Mouse (Mus musculus) midbrain, postnatal 0 days (tissue): ENCODE measurements around the gene Smco2. TPM values are rescaled to one million over a fixed set of nuclear protein-coding genes. Genes with fewer than 3 reads are reported as not detected.

Experiments used
- ATAC-seq: fragments of 200-750 bp; cut with Nextera tagmentation; 2 replicates; pipeline ENCODE4 v1.8.0; 2017; ENCODE audit warnings: moderate number of reproducible peaks, mild to moderate bottlenecking, moderate TSS enrichment, moderate library complexity; ENCODE audit not compliant: low FRiP score
- DNase-seq: peaks from one replicate; pipeline ENCODE4 v3.0.0-alpha.2; 2015; ENCODE audit warnings: low spot score
- H3K27ac ChIP-seq: fragments of 300-500 bp; sonication (generic); 2 replicates; pipeline ENCODE4 v1.5.1; 2014; ENCODE audit warnings: low read depth, mild to moderate bottlenecking, low read length, mixed read lengths
- H3K27me3 ChIP-seq: fragments of 300-500 bp; sonication (generic); 2 replicates; pipeline ENCODE4 v1.6.1; 2014; ENCODE audit warnings: low read length, control low read depth, mixed read lengths; ENCODE audit not compliant: insufficient read depth
- H3K36me3 ChIP-seq: fragments of 300-500 bp; sonication (generic); 2 replicates; pipeline ENCODE4 v1.6.1; 2014; ENCODE audit warnings: low read length, control low read depth, mixed read lengths; ENCODE audit not compliant: insufficient read depth
- H3K4me1 ChIP-seq: fragments of 300-500 bp; sonication (generic); 2 replicates; pipeline ENCODE4 v1.6.1; 2014; ENCODE audit warnings: mild to moderate bottlenecking, control low read depth, antibody characterized with exemption, low read length, mixed read lengths; ENCODE audit not compliant: insufficient read depth
- H3K4me2 ChIP-seq: fragments of 300-500 bp; sonication (generic); 2 replicates; pipeline ENCODE4 v1.6.1; 2014; ENCODE audit warnings: low read depth, mild to moderate bottlenecking, low read length, mixed read lengths; ENCODE audit not compliant: poor library complexity, severe bottlenecking
- H3K4me3 ChIP-seq: fragments of 300-500 bp; sonication (generic); 2 replicates; pipeline ENCODE4 v1.5.1; 2014; ENCODE audit warnings: low read depth, mild to moderate bottlenecking, low read length, moderate library complexity
- H3K9ac ChIP-seq: fragments of 300-500 bp; sonication (generic); replicated peaks from 2 replicates; pipeline ENCODE4 v1.6.1; 2014; ENCODE audit warnings: mild to moderate bottlenecking, low read length, moderate library complexity, mixed read lengths; ENCODE audit not compliant: poor library complexity, severe bottlenecking
- H3K9me3 ChIP-seq: fragments of 300-500 bp; sonication (generic); 2 replicates; pipeline ENCODE4 v1.6.1; 2016; ENCODE audit warnings: low read length, control low read depth
- CTCF ChIP-seq: IDR thresholded peaks from 2 replicates; pipeline ENCODE4 v1.5.1; 2016; ENCODE audit warnings: antibody characterized with exemption, mild to moderate bottlenecking
- WGBS: fragments of 180-500 bp; shearing (Covaris S2); extraction: QIAGEN DNeasy Blood & Tissue Kit; methylation state at CpG from one replicate; pipeline ENCODE4 v1.1.7; 2014; 5-methylcytosine and 5-hydroxymethylcytosine counted together
- polyA plus RNA-seq: library from polyadenylated mRNA; unstranded; fragments of >200 nt; fragmentation: Nextera tagmentation; extraction: Ambion mirVana; gene quantifications from 2 replicates; pipeline ENCODE4 v1.2.1, GENCODE M21; 2015
- total RNA-seq: library from RNA; depleted of rRNA; stranded (reverse); fragments of >200 nt; gene quantifications from 2 replicates; pipeline ENCODE4 v1.2.3, GENCODE M21; 2014

Smco2 gene
- total and polyA plus RNA-seq, 2 experiments from 2014 or later: not detected

DNA sequence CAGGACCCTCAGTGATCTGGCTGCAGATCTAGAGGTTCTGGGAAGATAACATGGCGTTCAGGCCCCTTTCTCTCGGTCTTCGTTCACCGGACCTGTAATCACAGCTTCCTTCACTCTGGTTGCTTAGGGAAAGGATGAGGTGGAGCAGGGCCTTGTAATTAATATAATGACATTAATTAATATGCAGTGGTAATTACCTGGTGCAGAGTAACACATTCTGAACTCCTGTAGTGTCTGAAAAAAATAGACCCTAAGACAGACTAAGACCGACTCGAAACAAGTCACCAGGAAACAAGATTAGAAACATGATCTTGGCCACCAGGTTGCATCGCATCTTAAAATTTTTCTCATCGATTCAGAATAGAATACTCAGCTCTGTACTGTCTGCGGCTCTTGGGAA, 30.0 kb downstream of the Smco2 start:
- TF ChIP-seq CTCF: no peak
- no peaks in the 10 kb centered on the region for H3K4me1 ChIP-seq
- ATAC-seq: no peak
- H3K36me3 ChIP-seq: no peaks in the 10 kb centered on the region
- WGBS: 86% methylated on average over 9 of the region's 9 CpGs
- H3K27me3 ChIP-seq: no peaks in the 10 kb centered on the region
- H3K27ac ChIP-seq: no peak overlapping the region
- H3K9me3 ChIP-seq: no peaks in the 10 kb centered on the region
- H3K4me2 ChIP-seq: no peak overlapping the region
- no peak overlapping the region for H3K9ac ChIP-seq
- DNase-seq: no peak
- no peak overlapping the region for H3K4me3 ChIP-seq

DNA sequence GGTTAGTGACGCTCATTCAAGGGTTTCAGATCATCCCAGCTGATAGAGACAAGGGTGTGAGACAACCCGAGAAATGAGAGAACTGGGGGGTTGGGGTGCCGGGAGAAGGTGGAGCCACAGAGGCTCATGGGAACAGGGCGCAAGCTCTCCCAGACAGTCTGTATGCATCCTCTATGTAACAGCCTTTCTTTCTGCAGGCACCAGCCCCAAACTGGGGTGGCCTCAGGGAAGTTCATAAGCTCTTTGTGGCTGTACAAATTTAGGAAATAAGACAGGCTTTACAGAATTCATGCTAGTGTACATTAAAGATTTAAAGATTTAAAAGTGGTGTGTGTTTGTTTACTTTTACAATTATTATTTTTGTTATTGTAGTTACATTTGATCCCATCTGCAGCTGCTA, 30.4 kb downstream of the Smco2 start:
- H3K9me3 ChIP-seq: no peaks in the 10 kb centered on the region
- H3K4me1 ChIP-seq: no peaks in the 10 kb centered on the region
- ATAC-seq (no peak), DNase-seq (no peak)
- H3K4me2 ChIP-seq: no peak overlapping the region
- no peaks in the 10 kb centered on the region for H3K27me3 ChIP-seq
- no peak overlapping the region for H3K9ac ChIP-seq
- no peak for TF ChIP-seq CTCF
- 81% methylated on average over 4 of the region's 4 CpGs for WGBS
- H3K36me3 ChIP-seq: no peaks in the 10 kb centered on the region
- no peak overlapping the region for H3K4me3 ChIP-seq
- H3K27ac ChIP-seq: no peak overlapping the region

DNA sequence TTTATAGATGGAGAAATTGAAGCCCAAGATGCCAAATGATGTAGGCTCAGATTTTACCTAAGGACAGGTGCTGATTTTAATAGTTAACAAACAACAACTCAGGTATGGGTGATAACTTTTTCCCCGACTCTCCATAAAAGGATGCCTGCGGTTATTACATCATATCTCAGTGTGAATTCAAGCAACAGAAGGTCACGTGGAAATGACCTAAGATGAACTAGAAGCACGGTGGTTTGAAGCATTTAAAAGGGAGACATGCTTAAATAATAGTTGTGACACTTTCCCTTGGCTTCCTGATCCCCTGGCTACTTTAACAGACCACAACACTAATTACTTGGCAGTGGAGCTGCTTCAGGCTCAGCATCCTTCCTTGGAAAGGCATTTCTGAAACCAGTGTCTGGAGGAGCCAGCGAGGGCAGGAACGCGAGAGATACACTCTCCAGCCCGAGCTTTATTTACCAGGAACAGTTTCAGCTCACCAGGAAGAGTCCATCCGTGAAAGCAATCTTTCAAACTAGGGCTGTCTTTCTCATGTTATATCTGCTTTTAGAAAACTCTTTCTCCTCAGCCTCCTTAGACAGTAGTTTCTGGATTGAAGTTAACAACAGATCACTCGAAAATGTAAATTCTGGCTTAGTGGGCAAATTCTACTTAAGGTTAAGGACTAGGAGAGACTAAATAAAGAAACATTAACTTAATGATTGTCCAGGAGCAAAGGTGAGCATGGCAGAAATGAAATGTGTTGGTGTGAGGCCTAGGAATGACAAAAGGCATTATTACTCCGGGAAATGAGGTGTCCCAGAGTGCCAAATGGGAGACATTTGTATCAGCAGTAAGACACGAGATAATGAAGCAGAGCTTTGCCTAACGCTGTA, 32.2 kb downstream of the Smco2 start:
- WGBS: 74% methylated on average over 13 of the region's 13 CpGs
- DNase-seq: no peak

DNA sequence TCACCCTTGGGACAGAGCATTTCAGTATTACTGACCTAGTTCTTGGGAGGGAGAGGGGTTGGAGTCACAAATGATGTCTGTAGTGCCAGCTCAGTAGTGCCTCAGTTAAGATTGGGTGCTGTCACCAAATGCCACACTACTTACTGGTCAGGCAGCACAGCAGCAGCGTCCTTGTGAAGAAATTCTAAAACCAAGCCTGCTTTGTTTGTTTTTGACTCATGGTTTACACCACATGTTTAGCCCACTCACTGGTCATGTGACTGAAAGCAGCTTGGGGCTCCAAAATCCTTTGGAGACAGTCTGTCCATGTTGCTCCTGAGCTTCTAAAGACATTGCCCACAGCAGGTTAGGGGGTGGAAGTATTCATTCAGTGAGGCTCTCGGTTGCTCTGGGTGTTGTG, 33.5 kb downstream of the Smco2 start:
- Histone ChIP-seq H3K9me3 (no peaks in the 10 kb centered on the region), H3K27ac (no peak overlapping the region), H3K27me3 (no peaks in the 10 kb centered on the region), H3K9ac (no peak overlapping the region), H3K4me3 (no peak overlapping the region), H3K4me2 (no peak overlapping the region), H3K36me3 (no peaks in the 10 kb centered on the region), H3K4me1 (0 out of 2 replicates have a peak, but pooled peaks cover 4% of the 10 kb centered on the region)
- WGBS: 75% methylated on average over 2 of the region's 2 CpGs
- no peak for DNase-seq
- ATAC-seq: no peak
- TF ChIP-seq CTCF: no peak

More for the DNA sequence above, 32.2 kb downstream of the Smco2 start:
- no peak overlapping the region for H3K9ac ChIP-seq
- H3K4me1 ChIP-seq: no peaks in the 10 kb centered on the region
- ATAC-seq: no peak
- H3K36me3 ChIP-seq: no peaks in the 10 kb centered on the region
- no peaks in the 10 kb centered on the region for H3K27me3 ChIP-seq
- H3K4me3 ChIP-seq: no peak overlapping the region
- H3K9me3 ChIP-seq: no peaks in the 10 kb centered on the region
- H3K27ac ChIP-seq: no peak overlapping the region
- TF ChIP-seq CTCF: no peak
- H3K4me2 ChIP-seq: no peak overlapping the region

DNA sequence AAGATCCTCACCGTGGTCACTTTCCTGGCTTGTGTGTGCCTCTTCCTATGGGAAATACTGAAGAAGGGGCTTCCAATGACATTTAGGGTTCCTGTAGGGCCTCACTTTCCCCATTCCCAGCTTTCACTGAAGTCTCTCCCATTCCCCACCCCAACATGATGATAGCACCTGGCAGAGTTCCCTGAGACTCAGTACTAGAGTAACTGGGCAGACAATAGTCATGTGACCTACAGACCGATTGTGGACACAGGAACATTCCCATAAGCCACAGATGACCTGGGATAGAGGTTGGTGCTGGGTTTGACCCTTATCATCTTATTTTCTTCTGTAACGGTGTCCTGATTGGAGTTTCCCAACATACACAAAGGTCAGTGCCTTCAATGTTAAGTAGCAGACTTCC, 34.3 kb downstream of the Smco2 start:
- ATAC-seq (no peak), DNase-seq (no peak)
- Histone ChIP-seq H3K4me3 (no peak overlapping the region), H3K9ac (no peak overlapping the region), H3K27ac (no peak overlapping the region), H3K4me1 (0 out of 2 replicates have a peak, but pooled peaks cover 7% of the 10 kb centered on the region), H3K9me3 (no peaks in the 10 kb centered on the region), H3K27me3 (no peaks in the 10 kb centered on the region), H3K36me3 (no peaks in the 10 kb centered on the region), H3K4me2 (no peak overlapping the region)
- 90% methylated on average over 3 of the region's 3 CpGs for WGBS
- no peak for TF ChIP-seq CTCF

DNA sequence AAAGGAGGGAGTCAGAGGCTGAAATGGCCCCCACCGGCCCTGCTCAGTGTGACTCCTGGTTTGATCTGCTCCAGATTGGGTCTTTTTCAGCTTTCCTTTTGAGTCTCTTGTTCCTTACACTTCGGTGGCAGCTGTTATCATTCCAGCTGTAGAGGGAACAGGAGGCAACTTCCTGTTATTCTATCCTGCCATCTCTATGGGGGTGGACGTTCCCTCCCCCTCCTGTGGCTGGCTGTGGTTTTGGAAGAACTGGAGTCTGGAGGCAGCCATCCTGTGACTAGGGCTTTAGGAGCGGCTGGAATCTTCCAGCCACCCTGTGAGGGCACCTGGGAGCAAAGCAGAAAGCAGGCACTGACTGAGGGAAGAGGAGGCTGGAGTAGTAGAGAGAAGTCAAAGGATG, 34.9 kb downstream of the Smco2 start:
- 44% methylated on average over 4 of the region's 4 CpGs for WGBS
- no peak for TF ChIP-seq CTCF
- Histone ChIP-seq H3K4me2 (no peak overlapping the region), H3K4me3 (no peak overlapping the region), H3K9ac (no peak overlapping the region), H3K9me3 (no peaks in the 10 kb centered on the region), H3K4me1 (0 out of 2 replicates have a peak, but pooled peaks cover 8% of the 10 kb centered on the region), H3K36me3 (no peaks in the 10 kb centered on the region), H3K27ac (no peak overlapping the region), H3K27me3 (no peaks in the 10 kb centered on the region; the same call in 1 of the 2 replicates)
- ATAC-seq (no peak), DNase-seq (no peak)
